Mouse (Mus musculus): ENCODE measurements around the gene Cdkl1.

- TF ChIP-seq POLR2A (IDR thresholded peaks at IDR 0.05; ENCODE audit: borderline replicate concordance, insufficient read depth, low read length) (no peak), CTCF (IDR thresholded peaks at IDR 0.05; ENCODE audit: borderline replicate concordance, insufficient read depth, low read depth, low read length) (no peak; the same call in 1 of the 2 replicates)
Observed at GRCm38 (mm10) chr12:69733518-69733917, 57.5 kb downstream of the Cdkl1 start.

Measured in cerebellum, adult 2 months (tissue).